Mouse (Mus musculus): ENCODE results near the gene Hoxb9. TPM values are rescaled to one million over a fixed set of nuclear protein-coding genes. Genes with fewer than 3 reads are reported as not detected.

The Hoxb9 gene
- polyA plus RNA-seq, 1 experiment, result 0.14 TPM

DNA sequence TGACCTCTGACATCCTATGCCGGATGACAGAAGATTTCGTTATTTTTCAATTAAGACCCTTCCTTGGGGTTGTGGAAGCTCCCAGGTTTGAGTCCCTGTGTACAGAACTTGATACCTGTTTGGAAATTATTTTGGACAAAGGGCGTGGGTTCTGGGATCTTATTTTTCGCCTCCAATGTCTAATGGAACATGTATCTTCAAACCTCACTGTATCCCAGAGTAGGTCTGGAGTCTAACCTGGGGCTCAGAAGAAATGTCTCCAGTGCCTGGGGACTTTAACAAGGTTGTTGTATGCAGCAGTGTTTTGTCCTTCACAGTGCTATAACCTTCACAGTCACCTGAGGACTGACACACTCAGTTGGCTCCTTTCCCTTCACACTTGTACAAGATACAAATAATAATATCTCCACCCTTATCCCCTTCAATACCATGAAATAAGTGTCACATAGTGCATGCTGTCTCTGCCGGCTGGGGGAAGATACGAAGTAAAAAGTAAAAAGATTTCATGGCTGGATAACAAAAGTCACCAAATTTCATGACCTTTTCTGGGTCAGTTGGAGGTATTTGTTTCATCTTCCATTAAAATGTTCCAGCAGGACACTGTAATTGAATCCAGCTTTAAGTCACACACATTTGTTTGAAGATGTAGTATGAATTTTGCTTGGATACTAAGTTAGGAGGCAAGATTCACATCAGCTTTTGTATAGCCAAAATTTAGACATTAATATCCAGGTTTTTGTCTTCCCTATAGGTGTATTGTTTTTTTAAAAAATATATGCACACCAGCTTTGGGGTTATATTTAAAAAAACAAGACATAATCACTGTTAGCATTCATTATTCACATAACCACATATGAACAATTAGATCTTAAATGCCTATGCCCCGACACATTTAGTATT lies 4.0 kb upstream of the Hoxb9 start:
- TF ChIP-seq CTCF (IDR thresholded peaks at IDR 0.05; ENCODE audit: extremely low read depth, insufficient read length, insufficient replicate concordance, low read depth, low read length), result no peak
- no peak for TF ChIP-seq POLR2A (IDR thresholded peaks at IDR 0.05; ENCODE audit: low read depth, low read length)
- H3K27me3 ChIP-seq (ENCODE audit: control insufficient read depth, insufficient read depth, low read length), result peaks cover 91% of the 10 kb centered on the region
- no peaks in the 10 kb centered on the region for H3K36me3 ChIP-seq (ENCODE audit: control insufficient read depth, insufficient read depth, low read length)
- H3K4me3 ChIP-seq (ENCODE audit: low read depth, low read length), result no peak overlapping the region
- no peak overlapping the region for H3K27ac ChIP-seq (ENCODE audit: insufficient read depth, low read depth, low read length)
- H3K4me1 ChIP-seq (ENCODE audit: control insufficient read depth, insufficient read depth, insufficient read length, low read length), result peaks cover 7% of the 10 kb centered on the region
- 32% methylated on average over 7 of the region's 7 CpGs for WGBS

DNA sequence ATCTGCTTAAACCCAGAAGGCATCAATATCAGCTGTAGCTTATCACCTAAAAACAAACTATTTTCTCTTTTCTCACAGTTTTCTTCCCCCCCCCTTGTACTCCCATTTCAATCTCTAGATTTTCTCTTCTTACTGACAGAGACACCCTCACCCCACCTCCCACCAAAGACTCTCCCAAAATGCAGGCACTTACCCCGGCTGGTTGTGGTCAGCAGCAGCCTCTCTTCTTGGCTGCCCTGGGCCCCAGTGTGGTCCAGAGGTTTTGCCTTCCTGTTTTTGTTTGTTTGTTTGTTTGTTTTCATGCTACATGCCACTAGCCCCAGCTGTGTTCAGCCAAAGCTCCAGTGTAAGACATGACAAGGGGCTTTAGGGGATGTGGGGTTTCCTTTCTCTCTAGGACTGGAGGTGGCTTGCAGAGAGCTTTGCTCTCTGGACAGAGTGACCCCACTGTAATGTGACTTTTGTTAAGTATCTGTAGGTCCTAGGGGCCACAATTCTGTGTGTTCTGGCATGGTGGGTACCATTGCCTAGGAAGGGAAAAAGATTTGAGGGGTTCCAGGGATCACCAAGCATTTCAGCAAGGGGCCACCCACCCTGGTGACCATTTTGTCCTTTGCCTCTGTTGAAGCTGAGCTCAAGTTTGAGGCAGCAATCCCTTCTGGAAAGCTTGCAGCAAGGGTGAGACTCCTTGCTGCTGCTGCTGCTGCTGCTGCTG lies 3.1 kb upstream of the Hoxb9 start:
- WGBS, result 20% methylated on average over 1 of the region's 1 CpGs
- Histone ChIP-seq H3K27ac (ENCODE audit: insufficient read depth, low read depth, low read length) (no peak overlapping the region), H3K36me3 (ENCODE audit: control insufficient read depth, insufficient read depth, low read length) (no peaks in the 10 kb centered on the region), H3K27me3 (ENCODE audit: control insufficient read depth, insufficient read depth, low read length) (peaks cover 91% of the 10 kb centered on the region), H3K4me1 (ENCODE audit: control insufficient read depth, insufficient read depth, insufficient read length, low read length) (peaks cover 7% of the 10 kb centered on the region), H3K4me3 (ENCODE audit: low read depth, low read length) (no peak overlapping the region)
- no peak for TF ChIP-seq POLR2A (IDR thresholded peaks at IDR 0.05; ENCODE audit: low read depth, low read length)
- TF ChIP-seq CTCF (IDR thresholded peaks at IDR 0.05; ENCODE audit: extremely low read depth, insufficient read length, insufficient replicate concordance, low read depth, low read length), result no peak

DNA sequence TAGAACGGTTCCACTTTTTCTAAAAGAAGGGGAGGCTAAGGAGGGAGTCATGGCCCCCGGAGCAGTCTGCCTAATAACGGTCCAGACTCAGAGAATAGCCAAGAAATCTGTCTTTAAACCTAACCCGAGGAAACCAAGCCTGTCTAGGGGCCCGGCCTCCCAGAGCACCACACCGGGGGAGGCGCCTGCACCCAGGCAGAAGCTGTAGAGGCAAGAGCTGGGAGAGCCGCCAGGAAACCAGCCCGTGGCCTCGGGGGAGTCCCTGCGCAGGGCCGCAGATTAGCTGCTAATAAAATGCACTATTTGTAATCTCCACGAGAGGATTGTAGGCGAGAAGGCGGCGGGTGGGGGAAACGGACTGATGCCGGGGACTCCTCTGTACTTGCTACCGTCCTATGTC lies 1.4 kb upstream of the Hoxb9 start:
- no peak for TF ChIP-seq CTCF (IDR thresholded peaks at IDR 0.05; ENCODE audit: extremely low read depth, insufficient read length, insufficient replicate concordance, low read depth, low read length)
- no peak for TF ChIP-seq POLR2A (IDR thresholded peaks at IDR 0.05; ENCODE audit: low read depth, low read length)
- WGBS, result 3% methylated on average over 19 of the region's 19 CpGs
- H3K27ac ChIP-seq (ENCODE audit: insufficient read depth, low read depth, low read length), result no peak overlapping the region
- H3K36me3 ChIP-seq (ENCODE audit: control insufficient read depth, insufficient read depth, low read length), result no peaks in the 10 kb centered on the region
- H3K27me3 ChIP-seq (ENCODE audit: control insufficient read depth, insufficient read depth, low read length), result peaks cover 88% of the 10 kb centered on the region
- H3K4me3 ChIP-seq (ENCODE audit: low read depth, low read length), result no peak overlapping the region
- H3K4me1 ChIP-seq (ENCODE audit: control insufficient read depth, insufficient read depth, insufficient read length, low read length), result 0 out of 2 replicates have a peak, but pooled peaks cover 2% of the 10 kb centered on the region

DNA sequence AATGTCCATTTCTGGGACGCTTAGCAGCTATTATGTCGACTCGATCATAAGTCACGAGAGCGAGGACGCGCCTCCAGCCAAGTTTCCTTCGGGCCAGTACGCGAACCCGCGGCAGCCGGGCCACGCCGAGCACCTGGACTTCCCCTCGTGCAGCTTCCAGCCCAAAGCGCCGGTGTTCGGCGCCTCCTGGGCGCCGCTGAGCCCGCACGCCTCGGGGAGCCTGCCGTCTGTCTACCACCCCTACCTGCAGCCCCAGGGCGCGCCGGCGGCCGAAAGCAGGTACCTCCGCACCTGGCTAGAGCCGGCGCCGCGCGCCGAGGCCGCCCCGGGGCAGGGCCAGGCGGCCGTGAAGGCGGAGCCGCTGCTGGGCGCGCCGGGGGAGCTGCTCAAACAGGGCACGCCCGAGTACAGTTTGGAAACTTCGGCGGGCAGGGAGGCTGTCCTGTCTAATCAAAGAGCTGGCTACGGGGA lies 319 bp downstream of the Hoxb9 start:
- H3K36me3 ChIP-seq (ENCODE audit: control insufficient read depth, insufficient read depth, low read length), result no peaks in the 10 kb centered on the region
- H3K4me1 ChIP-seq (ENCODE audit: control insufficient read depth, insufficient read depth, insufficient read length, low read length), result 0 out of 2 replicates have a peak, but pooled peaks cover 2% of the 10 kb centered on the region
- H3K27ac ChIP-seq (ENCODE audit: insufficient read depth, low read depth, low read length), result no peak overlapping the region
- H3K27me3 ChIP-seq (ENCODE audit: control insufficient read depth, insufficient read depth, low read length), result peaks cover 87% of the 10 kb centered on the region
- no peak for TF ChIP-seq POLR2A (IDR thresholded peaks at IDR 0.05; ENCODE audit: low read depth, low read length)
- no peak for TF ChIP-seq CTCF (IDR thresholded peaks at IDR 0.05; ENCODE audit: extremely low read depth, insufficient read length, insufficient replicate concordance, low read depth, low read length)
- peak overlapping the region; percentile 44 for H3K4me3 ChIP-seq (ENCODE audit: low read depth, low read length)
- under 1% methylated on average over 52 of the region's 52 CpGs for WGBS

DNA sequence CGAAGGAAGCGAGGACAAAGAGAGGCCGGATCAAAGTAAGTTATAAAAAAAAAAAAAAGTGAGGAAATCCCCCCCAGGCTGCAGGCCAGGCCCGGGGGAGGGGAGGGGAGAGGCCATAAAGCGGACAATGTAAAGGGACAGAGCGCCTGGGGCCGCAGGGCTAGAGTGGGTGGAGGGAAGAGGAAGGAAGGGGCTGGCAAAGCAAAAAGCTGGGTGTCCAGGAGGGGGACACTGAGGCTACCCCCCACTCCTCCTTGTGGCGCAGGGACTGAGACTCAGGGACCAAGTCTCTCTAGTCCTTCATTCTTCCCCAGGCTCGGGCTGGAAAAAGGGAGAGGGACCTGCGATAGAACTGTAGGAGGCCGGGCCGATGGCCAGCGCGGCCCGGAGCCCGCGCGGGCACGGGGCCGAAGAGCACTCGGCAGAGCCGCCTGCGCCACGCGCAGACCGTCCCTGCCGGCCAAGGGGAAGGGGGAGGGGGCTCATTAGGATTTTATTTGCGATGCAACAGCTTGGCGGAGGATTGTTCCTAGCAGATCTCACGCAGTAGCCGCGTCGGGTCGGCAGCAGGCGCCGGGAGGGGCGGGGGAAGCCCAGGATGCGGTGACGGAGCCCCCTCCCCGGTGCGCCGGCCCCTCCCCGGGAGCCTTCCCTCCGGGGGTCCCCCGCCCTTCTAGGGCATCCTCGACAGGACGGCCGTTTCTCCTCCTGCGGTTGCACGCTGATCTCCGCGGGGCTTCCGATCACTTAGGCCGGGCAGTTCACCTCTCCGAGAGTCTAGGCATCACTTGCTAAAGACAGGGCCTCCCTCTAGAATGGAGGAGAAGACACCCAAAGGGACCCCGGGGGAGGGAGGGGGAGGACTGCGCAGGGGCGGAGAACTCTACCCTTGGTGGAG lies 1.0 kb downstream of the Hoxb9 start:
- Histone ChIP-seq H3K4me1 (ENCODE audit: control insufficient read depth, insufficient read depth, insufficient read length, low read length) (peaks cover 2% of the 10 kb centered on the region; the same call in 1 of the 2 replicates), H3K27me3 (ENCODE audit: control insufficient read depth, insufficient read depth, low read length) (peaks cover 89% of the 10 kb centered on the region), H3K4me3 (ENCODE audit: low read depth, low read length) (peak overlapping the region; percentile 44; the same call in 1 of the 2 replicates), H3K27ac (ENCODE audit: insufficient read depth, low read depth, low read length) (no peak overlapping the region), H3K36me3 (ENCODE audit: control insufficient read depth, insufficient read depth, low read length) (no peaks in the 10 kb centered on the region)
- TF ChIP-seq CTCF (IDR thresholded peaks at IDR 0.05; ENCODE audit: extremely low read depth, insufficient read length, insufficient replicate concordance, low read depth, low read length), result no peak
- no peak for TF ChIP-seq POLR2A (IDR thresholded peaks at IDR 0.05; ENCODE audit: low read depth, low read length)
- WGBS, result 4% methylated on average over 58 of the region's 58 CpGs

DNA sequence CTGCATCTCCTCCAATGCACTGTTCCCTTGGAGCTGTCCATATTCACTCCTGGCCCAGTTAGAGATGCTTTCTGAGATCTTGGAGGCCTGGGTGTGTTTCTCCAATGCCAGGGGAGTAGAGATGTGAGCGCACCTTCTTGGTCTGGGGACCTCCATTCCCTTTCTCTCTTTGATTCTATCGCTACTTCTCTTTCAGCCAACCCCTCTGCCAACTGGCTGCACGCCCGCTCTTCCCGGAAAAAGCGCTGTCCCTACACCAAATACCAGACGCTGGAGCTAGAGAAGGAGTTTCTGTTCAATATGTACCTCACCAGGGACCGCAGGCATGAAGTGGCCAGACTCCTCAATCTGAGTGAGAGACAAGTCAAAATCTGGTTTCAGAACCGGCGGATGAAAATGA lies 3.2 kb downstream of the Hoxb9 start:
- H3K4me1 ChIP-seq (ENCODE audit: control insufficient read depth, insufficient read depth, insufficient read length, low read length), result peaks cover 4% of the 10 kb centered on the region; the same call in 1 of the 2 replicates
- no peak overlapping the region for H3K4me3 ChIP-seq (ENCODE audit: low read depth, low read length)
- H3K36me3 ChIP-seq (ENCODE audit: control insufficient read depth, insufficient read depth, low read length), result no peaks in the 10 kb centered on the region
- TF ChIP-seq CTCF (IDR thresholded peaks at IDR 0.05; ENCODE audit: extremely low read depth, insufficient read length, insufficient replicate concordance, low read depth, low read length) (no peak), POLR2A (IDR thresholded peaks at IDR 0.05; ENCODE audit: low read depth, low read length) (no peak)
- H3K27ac ChIP-seq (ENCODE audit: insufficient read depth, low read depth, low read length), result no peak overlapping the region
- peaks cover 93% of the 10 kb centered on the region for H3K27me3 ChIP-seq (ENCODE audit: control insufficient read depth, insufficient read depth, low read length)
- 20% methylated on average over 10 of the region's 10 CpGs for WGBS
